ENCODE assay signal across 29 mouse cellular contexts in genomic region chr16:14376352-14376751, GRCm38 (mm10). TPM values are rescaled to one million over a fixed set of nuclear protein-coding genes. Genes with fewer than 3 reads are reported as not detected.
DNase-seq lines count a peak whose midpoint lies in the region; ATAC-seq and TF ChIP-seq lines count a peak whose summit lies in the region.
"Had no signal": no experiment of that assay in that cellular context is flagged by ENCODE, and none has a peak within 500 bp of the region (broad histone marks: within the 10 kb centered on the region; RNA-seq: fewer than 3 reads in every experiment).

No protein-coding gene starts in this region.

- H3ac ChIP-seq in myocyte (ENCODE audit: control insufficient read depth, insufficient read length): no peak overlapping the region

- no peak for TF ChIP-seq EP300 in MEL (IDR thresholded peaks at IDR 0.05; ENCODE audit: low read depth in 1 of 2, low read length in 2 of 2)

- peaks cover 71% of the 10 kb centered on the region for H3K79me2 ChIP-seq in MEL (ENCODE audit: control insufficient read depth, insufficient read depth, low read length, poor library complexity)
- peaks cover 87% of the 10 kb centered on the region for H3K79me2 ChIP-seq in myocyte (ENCODE audit: control insufficient read depth, insufficient read depth)

- peak overlapping the region; percentile 94 for H3K27ac ChIP-seq in gastrocnemius, adult 2 months
- no peak overlapping the region for H3K27ac ChIP-seq in MEL (ENCODE audit: control insufficient read depth, low read depth, low read length)
- no peak overlapping the region for H3K27ac ChIP-seq in hindbrain, embryonic 13.5 days
- H3K27ac ChIP-seq: embryonic facial prominence, embryonic 12.5 days; forebrain, embryonic 13.5 days; heart, embryonic 10.5 days; hindbrain, embryonic 10.5 days; hindbrain, embryonic 14.5 days; hindbrain, postnatal 0 days had no signal

- intact Hi-C loops in gastrocnemius, adult 2 months (cut with DNase I): no loop called here

- no peaks in the 10 kb centered on the region for H3K9me3 ChIP-seq in megakaryocyte, embryonic 14.5 days
- H3K9me3 ChIP-seq in MEL (replicated peaks; ENCODE audit: insufficient read depth, low read length): no peaks in the 10 kb centered on the region
- no peaks in the 10 kb centered on the region for H3K9me3 ChIP-seq in hindbrain, embryonic 13.5 days
- H3K9me3 ChIP-seq: embryonic facial prominence, embryonic 12.5 days; embryonic facial prominence, embryonic 15.5 days; forebrain, embryonic 13.5 days; heart, embryonic 10.5 days; hindbrain, embryonic 10.5 days had no signal

- peaks cover 81% of the 10 kb centered on the region for H3K36me3 ChIP-seq in megakaryocyte, embryonic 14.5 days (replicated peaks; ENCODE audit: low read length)
- H3K36me3 ChIP-seq in MEL (ENCODE audit: control insufficient read depth in 1 of 2, insufficient read depth in 2 of 2, low read length in 2 of 2): peaks cover 2 to 61% of the 10 kb centered on the region in 2 experiments; a peak in 2 of 4 replicates
- no peaks in the 10 kb centered on the region for H3K36me3 ChIP-seq in myocyte (ENCODE audit: control insufficient read depth, insufficient read depth)
- no peaks in the 10 kb centered on the region for H3K36me3 ChIP-seq in hindbrain, embryonic 13.5 days
- H3K36me3 ChIP-seq: embryonic facial prominence, embryonic 12.5 days; embryonic facial prominence, embryonic 15.5 days; heart, embryonic 10.5 days; hindbrain, embryonic 10.5 days had no signal

- no peak for ATAC-seq in megakaryocyte, adult 5-6 weeks (ENCODE audit: poor library complexity, severe bottlenecking)
- no peak for ATAC-seq in hindbrain, embryonic 13.5 days (ENCODE audit: low FRiP score)
- ATAC-seq: activated CD4-positive, CD25-positive, alpha-beta regulatory T cell, adult 4 months; forebrain, embryonic 16.5 days; hindbrain, postnatal 0 days; inflammation-experienced regulatory T-cells, adult 6 months; intestine, embryonic 16.5 days had no signal

- H3K9ac ChIP-seq in MEL (ENCODE audit: control insufficient read depth, low read depth, low read length, poor library complexity, severe bottlenecking): no peak overlapping the region
- H3K9ac ChIP-seq in hindbrain, embryonic 13.5 days: no peak overlapping the region
- H3K9ac ChIP-seq: embryonic facial prominence, embryonic 12.5 days; embryonic facial prominence, embryonic 15.5 days; forebrain, embryonic 13.5 days; hindbrain, embryonic 14.5 days had no signal

- H3K4me1 ChIP-seq in megakaryocyte, embryonic 14.5 days: peaks cover 99% of the 10 kb centered on the region
- H3K4me1 ChIP-seq in MEL (ENCODE audit: control insufficient read depth in 1 of 2, insufficient read depth in 2 of 2, low read length in 2 of 2): peaks cover 36 to 42% of the 10 kb centered on the region in 2 experiments
- H3K4me1 ChIP-seq in hindbrain, embryonic 13.5 days (replicated peaks): peaks cover 4% of the 10 kb centered on the region; the same call in 1 of the 2 replicates
- H3K4me1 ChIP-seq: hindbrain, embryonic 10.5 days had no signal

- DNase-seq in gastrocnemius, adult 2 months: no peak
- DNase-seq in gastrocnemius, postnatal 10 days: no peak
- DNase-seq in MEL (ENCODE audit: low read depth, low spot score): no peak
- DNase-seq in spleen, postnatal 14 days (ENCODE audit: low spot score in 2 of 2): no peak
- DNase-seq: adrenal gland, adult 8-10 months; adrenal gland, postnatal 25 days; B cell, adult 2 months; cerebellum, adult 2 months; cerebellum, adult 9-11 months; cerebellum, postnatal 25 days; gastrocnemius, postnatal 14 days; heart, adult 18-20 months; kidney, adult 18-20 months had no signal

- H3K4me2 ChIP-seq in myocyte (ENCODE audit: low read depth): peak overlapping the region; percentile 39
- H3K4me2 ChIP-seq in hindbrain, embryonic 13.5 days: no peak overlapping the region
- H3K4me2 ChIP-seq: embryonic facial prominence, embryonic 12.5 days; embryonic facial prominence, embryonic 15.5 days; forebrain, embryonic 13.5 days; hindbrain, embryonic 14.5 days had no signal

- peak; percentile 1; the same call in 1 of the 2 replicates for TF ChIP-seq CTCF in gastrocnemius, adult 2 months (IDR thresholded peaks at IDR 0.05)
- no peak for TF ChIP-seq CTCF in MEL (IDR thresholded peaks at IDR 0.05 in 2 of 3, conservative IDR thresholded peaks at IDR 0.05 in 1 of 3; ENCODE audit: control insufficient read depth in 1 of 3, insufficient read depth in 1 of 3, low read depth in 2 of 3, low read length in 3 of 3, poor library complexity in 1 of 3, severe bottlenecking in 1 of 3)

- WGBS in hindbrain, embryonic 13.5 days: 81% methylated on average over 2 of the region's 2 CpGs

- peak overlapping the region; percentile 67 for H3K4me3 ChIP-seq in gastrocnemius, adult 2 months
- H3K4me3 ChIP-seq in megakaryocyte, embryonic 14.5 days (replicated peaks): peak overlapping the region; percentile 71
- H3K4me3 ChIP-seq in MEL (ENCODE audit: control insufficient read depth in 1 of 2, insufficient read depth in 1 of 2, low read depth in 2 of 2, low read length in 2 of 2): no peak overlapping the region
- no peak overlapping the region for H3K4me3 ChIP-seq in myocyte
- no peak overlapping the region for H3K4me3 ChIP-seq in hindbrain, embryonic 13.5 days
- H3K4me3 ChIP-seq: embryonic facial prominence, embryonic 12.5 days; embryonic facial prominence, embryonic 15.5 days; erythroblast, embryonic 14.5 days; forebrain, embryonic 13.5 days; heart, embryonic 10.5 days; hindbrain, embryonic 10.5 days had no signal

- no peak for TF ChIP-seq RAD21 in MEL (IDR thresholded peaks at IDR 0.05; ENCODE audit: low read depth, low read length)

- TF ChIP-seq POLR2A in MEL (IDR thresholded peaks at IDR 0.05; ENCODE audit: control insufficient read depth in 1 of 2, insufficient read depth in 1 of 2, low read depth in 1 of 2, low read length in 2 of 2, poor library complexity in 1 of 2): no peak
- TF ChIP-seq POLR2A in myocyte (IDR thresholded peaks at IDR 0.05; ENCODE audit: insufficient read length, low read depth): no peak

- H3K27me3 ChIP-seq in megakaryocyte, embryonic 14.5 days (replicated peaks): no peaks in the 10 kb centered on the region
- H3K27me3 ChIP-seq in MEL (ENCODE audit: control insufficient read depth in 1 of 2, insufficient read depth in 2 of 2, low read length in 2 of 2) (no peaks in the 10 kb centered on the region), myocyte (ENCODE audit: control insufficient read depth, insufficient read depth, insufficient read length) (no peaks in the 10 kb centered on the region)
- H3K27me3 ChIP-seq in hindbrain, embryonic 13.5 days: no peaks in the 10 kb centered on the region
- H3K27me3 ChIP-seq: embryonic facial prominence, embryonic 12.5 days; embryonic facial prominence, embryonic 15.5 days; forebrain, embryonic 13.5 days had no signal

TF ChIP-seq in MEL, 35 proteins besides CTCF, POLR2A, EP300 and RAD21:
- TF ChIP-seq NELFE (IDR thresholded peaks at IDR 0.05; ENCODE audit: low read depth, low read length) (no peak), MAZ (IDR thresholded peaks at IDR 0.05; ENCODE audit: low read depth, low read length) (no peak), POLR2AphosphoS2 (IDR thresholded peaks at IDR 0.05; ENCODE audit: low read length) (no peak), ZKSCAN1 (IDR thresholded peaks at IDR 0.05; ENCODE audit: low read depth, low read length) (peak; percentile 85), HCFC1 (IDR thresholded peaks at IDR 0.05; ENCODE audit: low read depth, low read length) (no peak)

TF ChIP-seq in myocyte, 11 proteins besides CTCF, POLR2A, EP300 and RAD21:
- TF ChIP-seq TCF3 (IDR thresholded peaks at IDR 0.05; ENCODE audit: insufficient read length, low read depth) (no peak), REST (IDR thresholded peaks at IDR 0.05; ENCODE audit: insufficient read depth, insufficient read length) (no peak), MYOD1 (IDR thresholded peaks at IDR 0.05; ENCODE audit: control insufficient read depth in 1 of 3, insufficient read length in 2 of 3, low read depth in 2 of 3) (no peak), MYOG (IDR thresholded peaks at IDR 0.05; ENCODE audit: control insufficient read depth in 1 of 3, insufficient read depth in 1 of 3, insufficient read length in 2 of 3, low read depth in 2 of 3) (no peak), TCF12 (IDR thresholded peaks at IDR 0.05; ENCODE audit: insufficient read depth, poor library complexity, severe bottlenecking) (no peak), CEBPB (IDR thresholded peaks at IDR 0.05; ENCODE audit: insufficient read depth, poor library complexity, severe bottlenecking) (no peak), SRF (IDR thresholded peaks at IDR 0.05; ENCODE audit: control insufficient read depth, insufficient read length, low read depth) (no peak), USF1 (IDR thresholded peaks at IDR 0.05; ENCODE audit: low read depth) (no peak), POLR2AphosphoS2 (IDR thresholded peaks at IDR 0.05; ENCODE audit: insufficient read length, low read depth) (no peak), E2F4 (IDR thresholded peaks at IDR 0.05; ENCODE audit: insufficient read depth) (no peak), MAX (IDR thresholded peaks at IDR 0.05; ENCODE audit: low read depth) (no peak)

RNA-seq across cellular contexts. Expression of gene Abcc1, which starts 15.0 kb away (rescaled TPM):
- 10 to 100 TPM; 21.6 to 25.0 TPM for total RNA-seq in gastrocnemius, adult 2 months (2021)
- 10 to 100 TPM; 30.2 to 37.6 TPM for total RNA-seq in gastrocnemius, postnatal 10 days (2021)
- polyA plus RNA-seq in megakaryocyte, embryonic 14.5 days (2012; ENCODE audit: insufficient read depth, low replicate concordance): 2.0 and 5.1 TPM in 2 replicates
- total RNA-seq in megakaryocyte, adult 5-6 weeks (2015): 13.3 and 18.0 TPM in 2 replicates
- 16.6 and 17.4 TPM in 2 replicates for total RNA-seq in megakaryocyte, adult 5-6 weeks (2017)
- 30.9 and 31.5 TPM in 2 replicates for total RNA-seq in MEL (2012; rRNA removed)
- polyA plus RNA-seq in MEL (2012; ENCODE audit: insufficient read depth in 1 of 2, insufficient read length in 2 of 2, low read depth in 1 of 2, low replicate concordance in 2 of 2, missing spikeins in 1 of 2): 10 to 100 TPM; 34.2 to 39.8 TPM
- polyA plus RNA-seq in myocyte (2012; fragmentation: generic; extraction: Trizol): 23.0 TPM
- 8.0 and 10.9 TPM in 2 replicates for polyA plus RNA-seq in hindbrain, embryonic 13.5 days (2015; fragmentation: Nextera tagmentation; extraction: Ambion mirVana)

RNA-seq across cellular contexts. Expression of gene Fopnl, which starts 59.1 kb away (rescaled TPM):
- total RNA-seq in gastrocnemius, adult 2 months (2021): 10 to 100 TPM; 65.5 to 73.3 TPM
- total RNA-seq in gastrocnemius, postnatal 10 days (2021): 10 to 100 TPM; 60.0 to 65.4 TPM
- polyA plus RNA-seq in megakaryocyte, embryonic 14.5 days (2012; ENCODE audit: insufficient read depth, low replicate concordance): 5.5 and 17.8 TPM in 2 replicates
- 70.0 and 77.0 TPM in 2 replicates for total RNA-seq in megakaryocyte, adult 5-6 weeks (2015)
- total RNA-seq in megakaryocyte, adult 5-6 weeks (2017): 31.8 and 39.4 TPM in 2 replicates
- 40.3 and 44.8 TPM in 2 replicates for total RNA-seq in MEL (2012; rRNA removed)
- polyA plus RNA-seq in MEL (2012; ENCODE audit: insufficient read depth in 1 of 2, insufficient read length in 2 of 2, low read depth in 1 of 2, low replicate concordance in 2 of 2, missing spikeins in 1 of 2) (10 to 100 TPM in 1 of 2 experiments, not detected in 1; 46.9 TPM), myocyte (2012; fragmentation: generic; extraction: Trizol) (34.3 TPM)
- 193 and 197 TPM in 2 replicates for polyA plus RNA-seq in hindbrain, embryonic 13.5 days (2015; fragmentation: Nextera tagmentation; extraction: Ambion mirVana)

Comparison
In these comparisons a context has a peak if more than half of its experiments do, and no peak if none do; other contexts are left out.
1. H3K4me3 ChIP-seq: peak in gastrocnemius, adult 2 months (single experiment) and megakaryocyte, embryonic 14.5 days (single experiment); none in MEL (0 of 2), myocyte (single experiment) and hindbrain, embryonic 13.5 days (single experiment).